Mouse (Mus musculus) cerebellum, adult 2 months (tissue): Measurements from ENCODE around the gene Arel1. TPM values are rescaled to one million over a fixed set of nuclear protein-coding genes. Genes with fewer than 3 reads are reported as not detected.
A peak's percentile ranks its signal among the peaks of the same experiment; 100 is the strongest.

ENCODE experiments used
- DNase-seq, 2 experiments: peaks; one replicate each; pipeline ENCODE4 v3.0.0; 2021
- H3K27ac ChIP-seq: fragments of 200-500 bp; 2 replicates; pipeline ENCODE4 v1.5.1; 2012; ENCODE audit warnings: low read length, control low read depth, inconsistent platforms; ENCODE audit not compliant: insufficient read depth
- H3K27me3 ChIP-seq: fragments of 200-500 bp; 2 replicates; pipeline ENCODE4 v1.6.1; 2012; ENCODE audit warnings: inconsistent platforms, mild to moderate bottlenecking, low read length, moderate library complexity; ENCODE audit not compliant: control insufficient read depth, insufficient read depth
- H3K4me1 ChIP-seq: fragments of 200-500 bp; 2 replicates; pipeline ENCODE4 v1.6.1; 2011; ENCODE audit warnings: low read length; ENCODE audit not compliant: control insufficient read depth, insufficient read depth
- H3K4me3 ChIP-seq: fragments of 200-500 bp; replicated peaks from 2 replicates; pipeline ENCODE3; 2011; ENCODE audit warnings: mild to moderate bottlenecking, low read depth, low read length, control low read depth; ENCODE audit not compliant: insufficient read depth
- CTCF ChIP-seq: fragments of 200-500 bp; IDR thresholded peaks from 2 replicates; pipeline ENCODE4 v1.5.1; 2011; ENCODE audit warnings: low read depth, mild to moderate bottlenecking, control low read depth, low read length, moderate library complexity, borderline replicate concordance; ENCODE audit not compliant: insufficient read depth
- POLR2A ChIP-seq: fragments of 200-500 bp; IDR thresholded peaks from 2 replicates; pipeline ENCODE4 v1.6.1; 2011; ENCODE audit warnings: low read length, control low read depth, borderline replicate concordance; ENCODE audit not compliant: insufficient read depth
- WGBS: fragments of 180-500 bp; shearing (Covaris S2); methylation state at CpG from one replicate; pipeline ENCODE4 v1.1.7; 2018; 5-methylcytosine and 5-hydroxymethylcytosine counted together
- polyA plus RNA-seq: library from polyadenylated mRNA; depleted of rRNA; stranded (reverse); fragments of >200 nt; gene quantifications from 2 replicates; pipeline ENCODE4 v1.2.3, GENCODE M21; 2012; rRNA removed

Gene Arel1
- 57.2 and 60.3 TPM in 2 replicates for polyA plus RNA-seq

DNA sequence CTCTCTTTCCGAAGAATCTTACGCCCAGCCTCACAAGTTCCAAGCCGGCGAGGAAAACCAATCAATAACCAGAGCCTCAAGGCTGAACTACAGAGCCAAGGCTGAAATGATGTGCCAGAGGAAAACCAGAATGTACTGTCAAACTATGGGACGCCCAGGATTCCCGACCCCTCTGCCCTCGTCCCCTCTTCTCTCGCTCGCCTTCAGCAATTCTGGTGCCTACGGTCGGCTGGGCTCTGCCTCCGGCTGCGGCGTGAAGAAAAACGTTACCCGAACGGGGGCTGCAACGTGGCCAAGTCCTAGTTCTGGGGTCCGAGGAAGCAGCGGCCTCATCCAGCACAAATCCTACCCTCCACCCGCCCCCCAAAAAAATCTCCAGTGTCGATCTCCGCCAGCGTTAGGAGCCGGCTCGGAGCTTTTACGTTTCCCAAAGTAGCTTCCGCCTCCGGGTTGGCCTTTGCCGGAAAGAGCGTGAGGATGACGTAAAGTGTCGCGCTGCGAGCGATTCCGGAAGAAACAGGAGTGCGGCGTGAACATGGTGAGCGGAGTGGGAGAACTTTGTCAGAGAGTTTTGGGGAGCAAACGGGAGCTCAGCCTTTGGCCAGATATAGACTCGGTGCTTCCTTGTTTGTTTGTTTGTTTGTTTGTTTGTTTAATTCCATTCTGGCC lies at the start of gene Arel1, which contains the start of gene Fcf1:
Arel1 (minus strand) TSS at position 473 of the 669 bp plus-strand sequence.
Fcf1 (plus strand) TSS at position 470 of the 669 bp plus-strand sequence.
- no peak within 1 kb of the TSS for H3K27ac ChIP-seq
- peak; percentile 90 to 91 for DNase-seq
- under 1% methylated on average over 42 of the region's 42 CpGs for WGBS
- peaks cover 3% of the 10 kb centered on the region for H3K4me1 ChIP-seq
- peak within 1 kb of the TSS; percentile 89 for H3K4me3 ChIP-seq
- H3K27me3 ChIP-seq, result no peaks in the 10 kb centered on the region
- TF ChIP-seq CTCF, result no peak
- peak; percentile 62; the same call in 1 of the 2 replicates for TF ChIP-seq POLR2A

DNA sequence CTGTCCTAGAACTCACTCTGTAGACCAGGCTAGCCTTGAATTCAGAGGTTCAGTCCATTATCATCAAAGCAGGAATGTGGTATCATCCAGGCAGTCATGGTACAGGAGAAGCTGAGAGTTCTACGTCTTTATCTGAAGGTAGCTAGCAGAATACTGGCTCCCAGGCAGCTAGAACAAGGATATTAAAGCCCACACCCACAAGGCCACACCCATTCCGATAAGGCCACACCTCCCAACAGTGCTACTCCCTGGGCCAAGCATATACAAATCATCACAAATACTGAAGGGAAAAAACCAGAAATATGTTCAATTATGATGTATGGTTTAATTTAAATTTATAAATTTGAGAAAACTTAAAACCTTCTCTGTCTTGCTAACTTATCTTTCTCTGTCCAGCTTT lies 41.5 kb upstream of the Arel1 start:
- Histone ChIP-seq H3K27me3 (no peaks in the 10 kb centered on the region), H3K27ac (no peak overlapping the region), H3K4me1 (no peaks in the 10 kb centered on the region; the same call in 1 of the 2 replicates), H3K4me3 (no peak overlapping the region)
- no peak for DNase-seq
- TF ChIP-seq CTCF, result no peak
- TF ChIP-seq POLR2A, result no peak
- 94% methylated on average over 2 of the region's 2 CpGs for WGBS

DNA sequence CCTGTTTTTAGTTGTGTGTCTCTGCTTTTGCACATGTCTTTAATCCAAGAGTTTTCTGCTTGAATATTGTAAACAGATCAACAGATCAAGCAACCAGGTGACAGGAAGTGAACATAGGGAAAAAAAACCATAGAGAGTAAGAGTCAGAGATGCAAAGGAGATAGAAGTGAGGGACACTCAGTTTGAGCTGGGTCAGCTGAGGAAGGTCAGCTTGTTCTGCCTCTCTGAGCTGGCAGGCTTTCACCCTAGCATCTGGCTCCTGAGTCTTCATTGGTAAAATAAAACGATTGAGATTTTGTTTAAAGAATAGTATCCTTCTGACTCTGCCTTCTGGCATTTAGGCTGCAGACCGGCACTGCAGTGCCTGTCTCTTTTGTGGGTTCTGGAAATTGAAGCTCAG lies 39.8 kb upstream of the Arel1 start:
- no peaks in the 10 kb centered on the region for H3K27me3 ChIP-seq
- TF ChIP-seq POLR2A, result no peak
- no peak for TF ChIP-seq CTCF
- no peaks in the 10 kb centered on the region; the same call in 1 of the 2 replicates for H3K4me1 ChIP-seq
- 0 out of 2 replicates have a peak overlapping the region, but pooled peaks have one; percentile 7 for H3K27ac ChIP-seq
- H3K4me3 ChIP-seq, result no peak overlapping the region
- DNase-seq, result peak; percentile 18 to 38
- 14% methylated on average over 2 of the region's 2 CpGs for WGBS

DNA sequence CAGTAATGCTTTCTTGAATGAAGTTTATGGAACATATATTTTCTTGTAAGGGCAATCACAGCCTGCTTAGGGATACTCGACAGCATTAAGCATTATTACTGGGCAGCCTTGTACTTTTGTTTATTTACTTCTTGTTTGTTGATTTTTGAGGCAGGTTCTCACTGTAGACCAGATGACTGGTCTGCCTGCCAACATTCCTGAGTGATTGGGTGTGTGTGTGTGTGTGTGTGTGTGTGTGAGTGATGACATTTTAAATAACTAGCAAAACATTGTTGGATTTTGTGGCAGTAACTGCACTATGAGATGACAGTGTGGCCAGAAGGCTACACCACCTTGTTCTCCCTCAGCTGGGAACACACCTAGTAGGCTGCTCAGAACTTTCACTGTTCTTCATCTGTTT lies 39.1 kb upstream of the Arel1 start:
- no peaks in the 10 kb centered on the region; the same call in 1 of the 2 replicates for H3K4me1 ChIP-seq
- H3K27ac ChIP-seq, result no peak overlapping the region
- TF ChIP-seq POLR2A (no peak), CTCF (no peak)
- no peaks in the 10 kb centered on the region for H3K27me3 ChIP-seq
- 92% methylated on average over 1 of the region's 1 CpGs for WGBS
- H3K4me3 ChIP-seq, result no peak overlapping the region
- DNase-seq, result no peak

DNA sequence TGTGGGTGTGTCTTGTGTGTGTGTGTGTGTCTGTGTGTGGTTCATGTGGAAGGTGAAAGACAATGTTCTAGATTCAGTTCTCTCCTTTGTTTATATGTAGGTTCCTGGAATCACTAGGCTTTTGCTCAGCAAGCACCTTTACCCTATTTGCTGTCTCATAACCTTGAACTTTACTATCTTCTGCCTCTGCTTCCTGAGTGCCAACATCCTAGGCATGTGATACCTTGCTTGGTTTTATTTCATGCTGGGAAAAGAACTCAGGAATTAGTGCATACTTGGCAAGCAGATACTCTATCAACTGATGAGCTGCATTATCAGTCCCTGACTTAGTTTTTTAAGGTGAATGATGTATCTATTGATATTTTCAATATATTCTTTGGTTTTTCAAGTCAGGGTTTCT lies 36.3 kb upstream of the Arel1 start:
- Histone ChIP-seq H3K27ac (no peak overlapping the region), H3K4me1 (no peaks in the 10 kb centered on the region; the same call in 1 of the 2 replicates), H3K4me3 (no peak overlapping the region), H3K27me3 (no peaks in the 10 kb centered on the region)
- TF ChIP-seq CTCF (no peak), POLR2A (no peak)
- DNase-seq, result peak in 1 of 2 experiments; percentile 14

DNA sequence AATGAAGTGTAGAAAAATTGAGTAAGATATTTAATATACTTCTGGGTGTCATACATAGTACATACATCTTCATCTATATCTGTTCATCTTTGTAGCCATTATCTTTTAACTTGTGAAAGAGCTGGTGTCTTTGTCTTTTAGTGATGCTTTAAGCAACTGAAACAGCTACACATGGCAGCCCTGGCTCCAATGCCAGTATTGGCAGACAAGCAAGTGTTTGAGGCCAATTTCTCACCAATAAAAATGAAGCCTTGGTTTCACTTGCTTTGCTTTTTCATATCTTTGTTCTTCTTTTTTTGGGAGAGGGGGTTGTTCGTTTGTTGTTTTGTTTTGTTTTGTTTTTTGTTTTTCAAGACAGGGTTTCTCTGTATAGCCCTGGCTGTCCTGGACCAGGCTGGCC lies 35.5 kb upstream of the Arel1 start:
- no peaks in the 10 kb centered on the region for H3K27me3 ChIP-seq
- no peak for TF ChIP-seq POLR2A
- TF ChIP-seq CTCF, result no peak
- WGBS, result 67% methylated on average over 1 of the region's 1 CpGs
- no peak overlapping the region for H3K27ac ChIP-seq
- H3K4me3 ChIP-seq, result no peak overlapping the region
- DNase-seq, result peak; percentile 19 to 37
- no peaks in the 10 kb centered on the region; the same call in 1 of the 2 replicates for H3K4me1 ChIP-seq

DNA sequence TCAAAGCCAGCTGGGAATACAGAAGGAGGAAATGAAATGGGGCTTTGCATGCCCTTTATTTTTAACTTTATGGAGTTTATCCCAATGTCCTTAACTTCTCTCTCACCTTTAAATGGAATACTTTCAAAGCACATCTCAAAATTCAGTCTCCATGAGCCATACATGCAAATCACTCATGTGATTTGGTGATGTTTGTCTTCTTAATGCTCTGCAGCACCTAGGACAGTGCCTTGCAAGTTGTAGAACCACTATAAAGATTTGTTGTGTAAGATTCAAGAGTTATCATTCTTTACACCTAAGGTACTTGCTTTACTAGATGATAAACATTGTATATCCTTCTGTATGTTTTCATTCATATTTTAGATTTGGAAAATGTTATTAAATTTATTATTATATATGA lies 28.4 kb upstream of the Arel1 start:
- no peak for DNase-seq
- H3K27me3 ChIP-seq, result no peaks in the 10 kb centered on the region
- peak overlapping the region; percentile 47 for H3K4me3 ChIP-seq
- TF ChIP-seq POLR2A (no peak), CTCF (no peak)
- H3K4me1 ChIP-seq, result no peaks in the 10 kb centered on the region; the same call in 1 of the 2 replicates
- no peak overlapping the region for H3K27ac ChIP-seq
